Mouse (Mus musculus) lung, adult 2 months (tissue): Measurements from ENCODE around the gene Trim17.

ENCODE experiments used
- CTCF ChIP-seq: fragments of 200-500 bp; IDR thresholded peaks from 2 replicates; pipeline ENCODE4 v1.5.1; 2011; ENCODE audit warnings: mild to moderate bottlenecking, low read length, control low read depth; ENCODE audit not compliant: insufficient read depth
- POLR2A ChIP-seq: fragments of 200-500 bp; IDR thresholded peaks from 2 replicates; pipeline ENCODE4 v1.6.1; 2011; ENCODE audit warnings: low read depth, mild to moderate bottlenecking, control low read depth, low read length, borderline replicate concordance; ENCODE audit errors: extremely low read depth

GRCm38 (mm10) chr11:58995807-58996370, 41.4 kb downstream of the Trim17 start:
- TF ChIP-seq CTCF (no peak), POLR2A (no peak)
